Mouse (Mus musculus) duodenum, adult 2 months (tissue): ENCODE measurements around the gene Rcc2. TPM values are rescaled to one million over a fixed set of nuclear protein-coding genes. Genes with fewer than 3 reads are reported as not detected.

Experiments used
- polyA plus RNA-seq: library from polyadenylated mRNA; depleted of rRNA; stranded (reverse); fragments of >200 nt; gene quantifications from 2 replicates; pipeline ENCODE4 v1.2.3, GENCODE M21; 2012; ENCODE audit warnings: low replicate concordance; rRNA removed

The Rcc2 gene
- polyA plus RNA-seq = 33.8 and 38.3 TPM in 2 replicates

DNA sequence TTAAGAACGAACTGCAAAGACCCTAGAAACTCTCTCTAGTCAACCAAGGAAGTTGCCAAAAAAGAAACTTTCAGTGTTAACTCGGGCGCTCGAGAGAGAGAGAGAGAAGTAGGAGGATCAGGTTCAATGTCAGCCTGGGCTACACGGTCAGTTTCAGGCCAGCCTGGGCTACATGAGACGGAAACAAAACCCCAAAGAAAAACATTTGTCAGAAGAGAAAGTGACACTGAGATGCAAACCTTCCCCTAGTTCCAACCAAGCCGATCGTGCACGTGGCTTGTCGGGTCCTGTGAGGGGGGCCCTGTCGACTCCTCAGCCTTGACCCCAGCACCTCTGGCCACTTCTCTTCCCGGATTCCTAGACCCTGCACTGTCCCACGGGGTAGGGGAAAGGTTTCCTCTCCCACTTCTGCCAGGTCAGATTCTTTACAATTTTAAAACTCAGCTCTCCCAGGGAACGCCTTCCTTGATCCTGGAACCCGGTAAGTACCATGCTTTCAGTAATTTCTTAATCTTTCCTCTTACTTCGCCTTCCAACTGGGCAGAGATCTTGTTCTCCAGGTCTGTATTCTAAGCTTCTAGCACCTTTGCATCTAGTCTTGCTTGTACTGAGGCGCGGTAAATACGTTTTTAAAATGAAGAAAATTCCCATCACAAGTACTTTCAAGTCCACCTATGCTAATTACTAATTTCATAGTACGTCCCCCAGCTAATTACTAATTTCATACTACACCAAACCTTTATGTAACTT lies at the start of gene Rcc2:
Gene Rcc2, plus strand, starts transcription at position 273 of the 750 bp plus-strand sequence.

DNA sequence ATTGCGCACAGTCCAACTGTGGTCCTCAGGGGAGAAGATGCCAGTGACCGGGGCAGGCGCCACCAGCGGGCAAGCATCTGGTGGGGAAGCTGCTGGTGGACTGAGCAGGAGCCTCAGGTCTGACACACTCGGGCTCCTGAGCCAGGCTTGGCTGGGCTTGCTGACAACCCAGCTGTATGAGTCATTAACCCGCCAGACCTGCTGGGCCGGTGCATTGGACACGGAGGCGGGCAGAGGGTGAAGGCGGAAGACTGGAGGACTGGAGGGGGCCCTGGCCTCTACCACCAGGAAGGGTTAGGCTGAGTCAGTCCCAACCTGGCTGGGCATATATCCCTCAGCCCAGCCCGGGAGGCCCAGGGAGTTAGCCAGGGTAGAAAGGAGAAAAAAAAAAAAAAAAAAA lies 34.6 kb upstream of the Rcc2 start, which contains the start of gene Arhgef10l:
Gene Arhgef10l, minus strand, starts transcription at position 253 of the 400 bp plus-strand sequence.

DNA sequence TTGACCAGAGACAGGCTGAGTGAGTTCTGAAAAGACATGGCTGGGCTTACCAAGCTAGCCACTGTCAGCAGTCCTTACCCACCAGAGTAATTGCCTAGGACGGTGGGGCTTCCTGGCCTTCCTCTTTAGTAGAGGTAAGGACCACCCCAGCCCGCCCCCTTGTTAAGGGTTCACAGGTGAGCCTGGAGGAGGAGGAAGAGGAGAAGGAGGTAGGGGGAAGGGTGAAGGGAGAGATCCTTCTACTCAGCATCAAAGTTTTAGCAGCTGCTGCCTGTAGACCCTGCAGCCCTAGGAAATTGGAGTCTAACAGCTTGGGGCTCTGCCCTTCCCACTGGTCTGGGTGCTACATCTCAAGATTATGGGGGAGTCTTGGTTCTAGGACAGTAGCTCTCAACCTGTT lies 42.2 kb downstream of the Rcc2 start, which contains the start of gene Padi6:
Gene Padi6, minus strand, starts transcription at position 101 of the 400 bp plus-strand sequence.

Other genes with a start within 250 kb of the Rcc2 start
- 12.1 and 28.4 TPM in 2 replicates for gene Arhgef10l, start 34.5 kb upstream of the Rcc2 start, polyA plus RNA-seq
- not detected in 2 replicates for gene Padi6, start 42.1 kb downstream of the Rcc2 start, polyA plus RNA-seq
- gene Padi4, start 73.7 kb downstream of the Rcc2 start, polyA plus RNA-seq = 0.50 and 0.63 TPM in 2 replicates
- 0.09 TPM in 1 of 2 replicates, not detected in the other for gene Padi3, start 110.1 kb downstream of the Rcc2 start, polyA plus RNA-seq
- 0.06 TPM in 1 of 2 replicates, not detected in the other for gene Padi1, start 145.2 kb downstream of the Rcc2 start, polyA plus RNA-seq
- gene Padi2, start 205.8 kb downstream of the Rcc2 start, polyA plus RNA-seq = 2.0 and 8.1 TPM in 2 replicates